Mouse (Mus musculus): ENCODE measurements at regions not wholly inside any gene's neighbourhood (a gene's known extent, or its start where the extent isn't known, plus 50 kb on each side); places are given as distances from the start of the nearest gene placed in this dataset.

DNA sequence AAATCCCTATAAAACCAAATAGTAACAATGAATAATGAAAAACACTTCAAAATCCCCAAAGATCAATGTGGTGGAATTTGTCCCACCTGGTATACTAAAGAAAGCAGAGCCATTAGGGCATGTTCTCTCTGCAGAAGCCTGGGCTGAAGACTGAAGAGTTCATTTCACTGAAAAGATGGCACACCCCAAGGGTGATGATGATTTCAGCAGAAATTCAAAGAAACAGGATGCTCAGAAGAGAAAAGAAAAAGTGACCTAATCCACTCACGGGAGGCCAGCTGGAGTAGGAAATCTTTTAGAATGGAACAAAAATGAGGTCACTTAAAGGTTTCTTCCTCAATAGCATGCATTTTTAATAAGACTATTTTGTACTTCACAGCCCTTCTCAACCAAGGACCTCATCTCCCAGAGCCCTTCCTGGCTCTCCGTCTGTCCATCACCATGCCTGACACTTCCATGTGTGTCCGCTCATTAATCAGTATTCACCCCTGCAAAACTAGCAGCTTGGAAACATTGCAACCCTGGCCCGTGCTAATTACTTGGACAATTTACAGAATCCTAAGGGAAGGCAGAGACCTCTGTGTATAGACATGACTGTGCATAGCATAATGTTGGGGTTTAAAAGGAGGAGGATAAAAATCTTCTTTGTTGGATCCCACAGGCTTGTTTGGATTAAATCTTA lies 101.9 kb upstream of the F13a1 start:
- no peak for TF ChIP-seq CTCF (IDR thresholded peaks at IDR 0.05; ENCODE audit: low read depth, low read length)
- TF ChIP-seq POLR2A (IDR thresholded peaks at IDR 0.05; ENCODE audit: borderline replicate concordance, low read depth, low read length), result no peak
